Mouse (Mus musculus) lung, adult 2 months (tissue): ENCODE results near the gene Eps8l2.

Experiments used
- CTCF ChIP-seq: fragments of 200-500 bp; IDR thresholded peaks from 2 replicates; pipeline ENCODE4 v1.5.1; 2011; ENCODE audit warnings: mild to moderate bottlenecking, low read length, control low read depth; ENCODE audit not compliant: insufficient read depth
- POLR2A ChIP-seq: fragments of 200-500 bp; IDR thresholded peaks from 2 replicates; pipeline ENCODE4 v1.6.1; 2011; ENCODE audit warnings: low read depth, mild to moderate bottlenecking, control low read depth, low read length, borderline replicate concordance; ENCODE audit errors: extremely low read depth

GRCm38 (mm10) chr7:141340476-141340875, 1.8 kb downstream of the Eps8l2 start:
- TF ChIP-seq CTCF (no peak), POLR2A (peak; percentile 21; the same call in 1 of the 2 replicates)
